Mouse (Mus musculus) liver, adult 2 months (tissue): ENCODE results near the gene Tbc1d7.

Source experiments
- CTCF ChIP-seq: fragments of 200-500 bp; IDR thresholded peaks from 2 replicates; pipeline ENCODE4 v1.5.1; 2011; ENCODE audit warnings: low read depth, low read length, control low read depth
- POLR2A ChIP-seq: fragments of 200-500 bp; IDR thresholded peaks from 2 replicates; pipeline ENCODE4 v1.6.1; 2011; ENCODE audit warnings: low read length, control low read depth; ENCODE audit not compliant: insufficient read depth; ENCODE audit errors: extremely low read depth

DNA sequence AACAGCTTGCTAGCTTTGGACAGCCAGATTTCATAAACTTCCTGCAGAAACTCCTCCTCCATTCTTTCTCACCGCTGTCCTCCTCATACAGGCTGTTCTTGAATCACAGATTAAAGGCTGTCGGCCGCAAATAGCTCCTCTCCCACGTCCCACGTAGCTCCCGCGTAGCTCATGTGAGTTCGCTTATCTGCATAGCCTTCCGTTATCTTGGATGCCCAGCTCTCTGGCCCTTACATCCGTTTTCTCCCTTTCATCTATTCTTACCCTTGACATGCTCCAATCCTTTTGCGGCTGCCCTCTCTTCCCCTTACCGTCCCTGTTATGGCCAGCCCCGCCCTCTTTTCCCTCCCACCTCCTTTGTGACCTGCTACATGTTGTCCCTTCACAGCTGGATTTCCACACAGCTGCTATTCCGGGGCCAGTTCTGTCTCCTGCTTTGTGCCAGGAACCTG lies 20.5 kb upstream of the Tbc1d7 start:
- TF ChIP-seq POLR2A (no peak), CTCF (no peak)
